Mouse (Mus musculus): ENCODE results near the gene Pip5k1a. TPM values are rescaled to one million over a fixed set of nuclear protein-coding genes. Genes with fewer than 3 reads are reported as not detected.

Gene Pip5k1a
- total RNA-seq (2023), result 33.8 to 38.5 TPM (median 35.8 TPM) in 4 replicates

GRCm38 (mm10) chr3:95106338-95107117, at the start of gene Pip5k1a:
Gene Pip5k1a, minus strand, starts transcription at chr3:95106930.

GRCm38 (mm10) chr3:95141952-95142616, 35.4 kb upstream of the Pip5k1a start, which contains the start of gene Tnfaip8l2:
Gene Tnfaip8l2, minus strand, starts transcription at chr3:95142360.

GRCm38 (mm10) chr3:95133680-95134101, 27.0 kb upstream of the Pip5k1a start, which contains the start of the genes Scnm1 and Lysmd1:
Gene Scnm1, minus strand, starts transcription at chr3:95134011.
Gene Lysmd1, plus strand, starts transcription at chr3:95134088.

GRCm38 (mm10) chr3:95124246-95124645, 17.5 kb upstream of the Pip5k1a start, which contains the start of gene Tmod4:
Gene Tmod4, plus strand, starts transcription at chr3:95124476.

GRCm38 (mm10) chr3:95110911-95111726, 4.4 kb upstream of the Pip5k1a start, which contains the start of gene Vps72:
Gene Vps72, plus strand, starts transcription at chr3:95111022.

GRCm38 (mm10) chr3:95042166-95042837, 64.4 kb downstream of the Pip5k1a start, which contains the start of gene Psmd4:
Gene Psmd4, minus strand, starts transcription at chr3:95042614.

GRCm38 (mm10) chr3:95015337-95015872, 91.3 kb downstream of the Pip5k1a start, which contains the start of gene Zfp687:
Gene Zfp687, minus strand, starts transcription at chr3:95015448.

Other genes with a start within 250 kb of the Pip5k1a start
- gene Psmb4, start 220.0 kb downstream of the Pip5k1a start, total RNA-seq (2023), result 206 to 234 TPM (median 230 TPM) in 4 replicates
- 1.6 to 4.3 TPM (median 3.3 TPM) in 4 replicates for gene Selenbp1, start 173.9 kb downstream of the Pip5k1a start, total RNA-seq (2023)
- gene Rfx5, start 152.9 kb downstream of the Pip5k1a start, total RNA-seq (2023), result 109 to 126 TPM (median 115 TPM) in 4 replicates
- 72.1 to 98.3 TPM (median 78.7 TPM) in 4 replicates for gene Pi4kb, start 132.2 kb downstream of the Pip5k1a start, total RNA-seq (2023)
- gene Zfp687, start 91.5 kb downstream of the Pip5k1a start, total RNA-seq (2023), result 48.1 to 60.2 TPM (median 52.1 TPM) in 4 replicates
- gene Psmd4, start 64.3 kb downstream of the Pip5k1a start, total RNA-seq (2023), result 111 to 141 TPM (median 125 TPM) in 4 replicates
- 49.9 to 62.3 TPM (median 55.4 TPM) in 4 replicates for gene Vps72, start 4.1 kb upstream of the Pip5k1a start, total RNA-seq (2023)
- gene Tmod4, start 17.5 kb upstream of the Pip5k1a start, total RNA-seq (2023), result 1.1 to 2.9 TPM (median 2.2 TPM) in 4 replicates
- 62.4 to 85.5 TPM (median 67.5 TPM) in 4 replicates for gene Scnm1, start 27.1 kb upstream of the Pip5k1a start, total RNA-seq (2023)
- 5.7 to 6.9 TPM (median 6.4 TPM) in 4 replicates for gene Lysmd1, start 27.2 kb upstream of the Pip5k1a start, total RNA-seq (2023)
- 21.7 to 31.8 TPM (median 29.5 TPM) in 4 replicates for gene Tnfaip8l2, start 35.4 kb upstream of the Pip5k1a start, total RNA-seq (2023)
- gene Sema6c, start 53.5 kb upstream of the Pip5k1a start, total RNA-seq (2023), result 0.37 to 2.0 TPM (median 1.5 TPM) in 3 of 4 replicates, not detected in the other
- gene Gabpb2, start 111.0 kb upstream of the Pip5k1a start, total RNA-seq (2023), result 76.5 to 77.1 TPM (median 76.8 TPM) in 4 replicates
- gene Cdc42se1, start 121.8 kb upstream of the Pip5k1a start, total RNA-seq (2023), result 183 to 200 TPM (median 191 TPM) in 4 replicates
- 5.0 to 8.0 TPM (median 6.1 TPM) in 4 replicates for gene Mllt11, start 125.2 kb upstream of the Pip5k1a start, total RNA-seq (2023)
- not detected in 4 replicates for gene Gm128, start 134.7 kb upstream of the Pip5k1a start, total RNA-seq (2023)
- gene Bnipl, start 144.3 kb upstream of the Pip5k1a start, total RNA-seq (2023), result not detected in 4 replicates
- 29.3 to 34.5 TPM (median 31.6 TPM) in 4 replicates for gene Mindy1, start 174.4 kb upstream of the Pip5k1a start, total RNA-seq (2023)
- 10.5 to 12.0 TPM (median 11.5 TPM) in 4 replicates for gene Prune1, start 175.1 kb upstream of the Pip5k1a start, total RNA-seq (2023)
- gene Anxa9, start 200.2 kb upstream of the Pip5k1a start, total RNA-seq (2023), result 1.3 to 2.2 TPM (median 1.9 TPM) in 4 replicates
- 127 to 147 TPM (median 132 TPM) in 4 replicates for gene Cers2, start 207.9 kb upstream of the Pip5k1a start, total RNA-seq (2023)

Data from B cell, adult 62 days (primary cell).